Mouse (Mus musculus): ENCODE measurements around the gene Lyzl4.

- TF ChIP-seq CTCF (IDR thresholded peaks at IDR 0.05 in 2 of 3, conservative IDR thresholded peaks at IDR 0.05 in 1 of 3; ENCODE audit: control insufficient read depth in 1 of 3, insufficient read depth in 1 of 3, low read depth in 2 of 3, low read length in 3 of 3, poor library complexity in 1 of 3, severe bottlenecking in 1 of 3) = no peak
- TF ChIP-seq POLR2AphosphoS2 (IDR thresholded peaks at IDR 0.05; ENCODE audit: low read length) = no peak
- no peak for TF ChIP-seq TBP (IDR thresholded peaks at IDR 0.05; ENCODE audit: low read depth, low read length)
- no peak for TF ChIP-seq JUND (IDR thresholded peaks at IDR 0.05; ENCODE audit: low read depth, low read length)
- no peak for TF ChIP-seq MAZ (IDR thresholded peaks at IDR 0.05; ENCODE audit: low read depth, low read length)
- no peak for TF ChIP-seq MYB (IDR thresholded peaks at IDR 0.05; ENCODE audit: low read depth, low read length)
- no peak for TF ChIP-seq ZC3H11A (IDR thresholded peaks at IDR 0.05; ENCODE audit: low read depth, low read length)
- no peak for TF ChIP-seq HCFC1 (IDR thresholded peaks at IDR 0.05; ENCODE audit: low read depth, low read length)
- TF ChIP-seq MAFK (IDR thresholded peaks at IDR 0.05; ENCODE audit: borderline replicate concordance, low read depth, low read length) = no peak
- no peak for TF ChIP-seq USF1 (IDR thresholded peaks at IDR 0.05; ENCODE audit: low read depth, low read length)
- no peak for TF ChIP-seq POLR2AphosphoS5 (IDR thresholded peaks at IDR 0.05; ENCODE audit: borderline replicate concordance, low read depth, low read length)
- TF ChIP-seq POLR2A (IDR thresholded peaks at IDR 0.05; ENCODE audit: control insufficient read depth in 1 of 2, insufficient read depth in 1 of 2, low read depth in 1 of 2, low read length in 2 of 2, poor library complexity in 1 of 2) = no peak
- TF ChIP-seq E2F4 (IDR thresholded peaks at IDR 0.05; ENCODE audit: borderline replicate concordance, low read depth, low read length) = no peak
Measured at GRCm38 (mm10) chr9:121623235-121623634, 18.7 kb downstream of the Lyzl4 start.
